Mouse (Mus musculus): ENCODE results near the gene Arpc1b. TPM values are rescaled to one million over a fixed set of nuclear protein-coding genes. Genes with fewer than 3 reads are reported as not detected.
"Not testable (repeated sequence)": the region's sequence is repeated elsewhere in the genome, so short reads cannot be mapped to it uniquely, and the experiment has no call there.

The Arpc1b gene
- polyA plus RNA-seq, 1 experiment from 2014 or later = 81.4 TPM

DNA sequence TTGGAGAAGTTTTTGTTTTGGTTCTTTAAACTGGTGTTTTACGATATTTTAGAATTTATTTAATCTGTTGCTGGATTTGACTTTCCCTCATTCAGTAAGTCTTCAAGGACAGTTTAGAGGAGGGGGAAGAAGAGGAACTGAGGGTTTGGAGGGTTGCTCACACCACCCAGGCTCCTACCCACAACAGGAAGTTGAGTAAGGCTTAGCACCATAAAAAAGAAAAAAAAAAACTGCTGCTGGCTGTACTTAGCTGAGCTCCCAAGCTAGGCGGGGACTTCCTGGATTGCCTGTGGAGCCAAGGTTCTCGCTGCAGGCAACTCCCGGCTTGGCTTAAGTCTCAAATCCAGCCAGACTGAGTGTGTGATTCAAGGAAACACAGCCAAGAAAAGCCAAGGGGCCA lies 2.3 kb downstream of the Arpc1b start:
- H3K27me3 ChIP-seq = peaks cover 35% of the 10 kb centered on the region
- 0 out of 2 replicates have a peak overlapping the region, but pooled peaks have one; percentile 1 for H3K4me2 ChIP-seq
- peak overlapping the region; percentile 44; the same call in 1 of the 2 replicates for H3K27ac ChIP-seq
- H3K9ac ChIP-seq = no peak overlapping the region
- H3K4me1 ChIP-seq (replicated peaks) = peaks cover 16% of the 10 kb centered on the region
- WGBS = 58% methylated on average over 4 of the region's 4 CpGs
- no peak for ATAC-seq (ENCODE audit: low FRiP score)
- no peak overlapping the region for H3K4me3 ChIP-seq
- H3K36me3 ChIP-seq = peaks cover 2% of the 10 kb centered on the region
- no peaks in the 10 kb centered on the region; the same call in 1 of the 2 replicates for H3K9me3 ChIP-seq

DNA sequence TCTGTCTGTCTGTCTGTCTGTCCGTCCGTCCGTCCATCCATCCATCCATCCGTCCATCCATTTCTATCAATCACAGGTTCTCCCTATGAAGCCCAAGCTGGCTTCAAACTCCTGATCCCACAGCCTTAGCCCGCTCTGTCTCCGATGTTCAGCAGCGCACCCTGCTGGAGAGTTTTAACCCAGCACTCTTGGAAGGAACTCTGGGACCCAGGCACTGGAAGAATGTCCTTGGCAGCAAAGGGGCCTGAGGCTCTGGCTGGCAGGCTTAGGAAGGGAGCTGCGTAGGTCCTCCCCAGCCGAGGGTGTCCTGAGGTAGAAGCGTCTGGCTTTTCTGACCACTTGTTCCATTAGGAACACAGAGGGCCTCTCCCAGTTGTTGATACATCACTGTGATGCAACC lies 2.9 kb downstream of the Arpc1b start:
- no peaks in the 10 kb centered on the region; the same call in 1 of the 2 replicates for H3K36me3 ChIP-seq
- no peak overlapping the region for H3K4me2 ChIP-seq
- H3K4me1 ChIP-seq (replicated peaks) = peaks cover 16% of the 10 kb centered on the region
- no peak overlapping the region for H3K4me3 ChIP-seq
- 45% methylated on average over 10 of the region's 10 CpGs for WGBS
- H3K27ac ChIP-seq = no peak overlapping the region
- H3K9me3 ChIP-seq = no peaks in the 10 kb centered on the region; the same call in 1 of the 2 replicates
- peaks cover 35% of the 10 kb centered on the region for H3K27me3 ChIP-seq
- ATAC-seq (ENCODE audit: low FRiP score) = no peak
- no peak overlapping the region for H3K9ac ChIP-seq

GRCm38 (mm10) chr5:145118005-145118404 lies 4.0 kb downstream of the Arpc1b start:
- H3K9ac ChIP-seq = no peak overlapping the region
- H3K4me2 ChIP-seq = no peak overlapping the region
- ATAC-seq (ENCODE audit: low FRiP score) = no peak
- peaks cover 2% of the 10 kb centered on the region for H3K36me3 ChIP-seq
- no peak overlapping the region for H3K27ac ChIP-seq
- H3K4me1 ChIP-seq (replicated peaks) = peaks cover 16% of the 10 kb centered on the region
- H3K9me3 ChIP-seq = no peaks in the 10 kb centered on the region; the same call in 1 of the 2 replicates
- peaks cover 31% of the 10 kb centered on the region for H3K27me3 ChIP-seq
- 62% methylated on average over 6 of the region's 6 CpGs for WGBS
- no peak overlapping the region for H3K4me3 ChIP-seq

DNA sequence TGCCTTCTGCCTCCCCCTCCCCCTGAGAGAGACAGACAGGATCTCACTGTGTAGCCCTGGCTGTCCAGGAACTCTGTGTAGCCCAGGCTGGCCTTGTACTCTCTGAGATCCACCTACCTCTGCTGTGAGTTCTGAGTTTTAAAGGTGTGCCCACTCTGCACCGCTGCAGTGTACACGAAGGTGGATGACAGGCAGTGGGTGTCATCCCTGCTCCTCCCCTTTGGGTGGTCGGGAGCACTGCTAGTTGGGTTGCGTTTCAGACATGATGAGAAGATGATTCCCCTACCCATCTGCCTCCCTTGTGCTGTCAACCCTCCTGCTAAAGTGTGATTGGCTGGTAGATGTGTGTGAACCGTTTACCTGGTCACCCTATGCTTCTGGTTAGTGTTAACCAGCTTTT lies 4.4 kb downstream of the Arpc1b start:
- peaks cover 16% of the 10 kb centered on the region for H3K4me1 ChIP-seq (replicated peaks)
- 86% methylated on average over 5 of the region's 5 CpGs for WGBS
- no peak for ATAC-seq (ENCODE audit: low FRiP score)
- H3K9me3 ChIP-seq = no peaks in the 10 kb centered on the region; the same call in 1 of the 2 replicates
- H3K27ac ChIP-seq = no peak overlapping the region
- no peak overlapping the region for H3K4me3 ChIP-seq
- no peak overlapping the region for H3K9ac ChIP-seq
- peaks cover 27% of the 10 kb centered on the region for H3K27me3 ChIP-seq
- peaks cover 7% of the 10 kb centered on the region for H3K36me3 ChIP-seq
- H3K4me2 ChIP-seq = no peak overlapping the region

DNA sequence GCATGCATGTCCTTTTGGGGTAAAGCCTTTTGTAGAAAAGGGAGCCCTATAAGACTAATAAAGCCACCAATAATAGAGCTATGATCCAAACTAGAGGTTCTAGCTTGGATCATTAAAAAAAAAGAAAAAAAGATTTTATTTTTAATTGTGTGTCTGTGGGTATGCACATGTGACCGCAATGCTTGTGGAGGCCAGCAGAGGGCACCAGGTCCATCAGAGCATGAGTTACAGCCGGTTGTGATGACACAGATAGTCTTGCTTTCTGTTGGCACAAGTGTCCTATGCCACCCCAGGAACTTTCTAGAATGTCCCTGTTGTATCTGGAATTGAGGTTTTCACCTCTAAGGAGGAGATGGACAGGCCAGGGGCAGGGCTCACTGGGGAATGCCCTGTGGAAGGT lies 5.4 kb downstream of the Arpc1b start:
- peaks cover 16% of the 10 kb centered on the region for H3K36me3 ChIP-seq
- no peak overlapping the region for H3K4me3 ChIP-seq
- no peak overlapping the region for H3K27ac ChIP-seq
- peaks cover 18% of the 10 kb centered on the region for H3K27me3 ChIP-seq
- H3K4me1 ChIP-seq (replicated peaks) = peaks cover 9% of the 10 kb centered on the region
- H3K9me3 ChIP-seq = no peaks in the 10 kb centered on the region; the same call in 1 of the 2 replicates
- no peak for ATAC-seq (ENCODE audit: low FRiP score)
- H3K4me2 ChIP-seq = no peak overlapping the region
- no peak overlapping the region for H3K9ac ChIP-seq
- WGBS = 91% methylated on average over 2 of the region's 2 CpGs

DNA sequence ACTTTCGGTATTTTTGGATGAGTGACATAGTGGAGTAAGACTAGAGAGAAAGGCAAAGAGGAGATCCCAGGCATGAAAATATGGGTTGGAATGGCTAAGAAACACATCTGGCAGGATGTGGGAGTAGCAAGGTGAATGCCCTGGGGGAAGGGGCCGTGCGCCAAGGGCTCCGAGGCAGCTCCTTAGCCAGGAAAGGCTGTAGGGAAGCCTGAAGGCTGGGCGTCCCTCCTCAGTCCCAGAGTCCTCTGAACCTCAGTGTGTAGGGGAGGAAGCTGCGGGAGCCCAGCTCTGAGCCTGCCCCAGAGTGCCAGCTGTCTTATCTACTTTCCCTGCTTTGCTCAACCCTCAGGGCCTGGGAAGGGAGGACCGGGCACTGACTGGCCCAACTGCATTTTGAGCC lies 6.9 kb downstream of the Arpc1b start:
- Histone ChIP-seq H3K27ac (no peak overlapping the region), H3K9me3 (no peaks in the 10 kb centered on the region; the same call in 1 of the 2 replicates), H3K4me3 (no peak overlapping the region), H3K27me3 (peaks cover 2% of the 10 kb centered on the region; the same call in 1 of the 2 replicates), H3K4me1 (replicated peaks) (0 out of 2 replicates have a peak, but pooled peaks cover 3% of the 10 kb centered on the region), H3K36me3 (peaks cover 31% of the 10 kb centered on the region), H3K9ac (no peak overlapping the region), H3K4me2 (no peak overlapping the region)
- 82% methylated on average over 7 of the region's 7 CpGs for WGBS
- no peak for ATAC-seq (ENCODE audit: low FRiP score)

DNA sequence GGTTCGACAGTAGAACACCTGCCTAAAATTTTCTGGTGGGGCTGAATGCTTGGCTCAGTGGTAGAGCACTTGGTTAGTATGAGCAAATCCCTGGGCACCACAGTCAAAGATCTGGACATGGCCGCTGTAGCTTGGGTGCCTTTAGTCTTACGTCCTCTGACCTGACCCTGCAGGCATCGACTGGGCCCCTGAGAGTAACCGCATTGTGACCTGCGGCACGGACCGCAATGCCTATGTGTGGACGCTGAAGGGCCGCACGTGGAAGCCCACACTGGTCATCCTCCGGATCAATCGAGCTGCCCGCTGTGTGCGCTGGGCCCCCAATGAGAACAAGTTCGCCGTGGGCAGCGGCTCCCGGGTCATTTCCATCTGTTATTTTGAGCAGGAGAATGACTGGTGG lies 9.4 kb downstream of the Arpc1b start:
- Histone ChIP-seq H3K4me1 (replicated peaks) (no peaks in the 10 kb centered on the region), H3K27ac (no peak overlapping the region), H3K27me3 (no peaks in the 10 kb centered on the region), H3K36me3 (peaks cover 55% of the 10 kb centered on the region), H3K9me3 (no peaks in the 10 kb centered on the region; the same call in 1 of the 2 replicates), H3K4me3 (no peak overlapping the region), H3K9ac (no peak overlapping the region), H3K4me2 (no peak overlapping the region)
- 93% methylated on average over 19 of the region's 19 CpGs for WGBS
- ATAC-seq (ENCODE audit: low FRiP score) = no peak

DNA sequence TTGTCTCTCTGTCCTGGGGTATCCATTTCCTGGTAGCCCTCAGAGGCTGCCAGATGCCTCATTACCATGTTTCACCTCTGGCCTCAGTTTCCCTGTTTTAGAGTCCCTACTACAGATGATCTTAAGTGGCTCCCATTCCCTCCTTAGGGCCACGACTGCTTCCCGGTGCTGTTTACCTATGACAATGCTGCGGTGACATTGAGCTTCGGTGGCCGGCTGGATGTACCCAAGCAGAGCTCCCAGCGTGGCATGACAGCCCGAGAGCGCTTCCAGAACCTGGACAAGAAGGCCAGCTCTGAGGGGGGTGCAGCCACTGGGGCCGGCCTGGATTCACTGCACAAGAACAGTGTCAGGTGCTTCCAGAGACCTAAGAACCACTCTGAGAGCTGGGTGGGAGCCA lies 12.6 kb downstream of the Arpc1b start:
- Histone ChIP-seq H3K36me3 (peaks cover 84% of the 10 kb centered on the region), H3K4me2 (no peak overlapping the region)

GRCm38 (mm10) chr5:145129124-145129523 lies 15.1 kb downstream of the Arpc1b start:
- no peaks in the 10 kb centered on the region for H3K27me3 ChIP-seq
- no peaks in the 10 kb centered on the region for H3K9me3 ChIP-seq
- no peak overlapping the region for H3K27ac ChIP-seq
- H3K4me1 ChIP-seq (replicated peaks) = no peaks in the 10 kb centered on the region
- peaks cover 96% of the 10 kb centered on the region for H3K36me3 ChIP-seq
- H3K9ac ChIP-seq = no peak overlapping the region
- H3K4me3 ChIP-seq = no peak overlapping the region
- 93% methylated on average over 4 of the region's 4 CpGs for WGBS
- ATAC-seq (ENCODE audit: low FRiP score) = no peak
- no peak overlapping the region for H3K4me2 ChIP-seq

More for the DNA sequence above, 12.6 kb downstream of the Arpc1b start:
- no peak overlapping the region for H3K4me3 ChIP-seq
- H3K9me3 ChIP-seq = no peaks in the 10 kb centered on the region
- ATAC-seq (ENCODE audit: low FRiP score) = no peak
- H3K27ac ChIP-seq = no peak overlapping the region
- 96% methylated on average over 9 of the region's 9 CpGs for WGBS
- H3K27me3 ChIP-seq = no peaks in the 10 kb centered on the region
- no peak overlapping the region for H3K9ac ChIP-seq
- H3K4me1 ChIP-seq (replicated peaks) = no peaks in the 10 kb centered on the region

DNA sequence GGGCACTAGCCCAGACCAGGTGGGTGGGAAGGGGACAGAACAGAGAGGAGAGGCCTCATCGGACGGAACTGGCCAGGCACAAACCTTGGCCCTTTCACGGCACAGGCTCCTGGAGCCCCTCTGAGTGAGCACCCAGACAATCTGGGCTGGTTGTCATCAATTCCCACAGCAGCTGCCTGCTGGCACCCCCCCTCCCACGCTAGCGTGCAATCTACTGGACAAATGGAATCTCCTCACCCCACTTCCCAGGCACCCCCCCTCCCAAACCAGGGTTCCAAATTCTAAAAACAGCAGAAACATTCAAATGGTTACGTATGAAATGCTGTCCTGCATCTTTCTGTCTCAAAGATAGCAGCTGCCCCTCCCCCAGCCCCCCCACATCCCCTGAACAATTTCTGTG lies 15.8 kb downstream of the Arpc1b start:
- ATAC-seq (ENCODE audit: low FRiP score); H3K4me3 ChIP-seq; H3K27me3 ChIP-seq; H3K4me2 ChIP-seq; H3K9me3 ChIP-seq; H3K4me1 ChIP-seq (replicated peaks); H3K9ac ChIP-seq; H3K27ac ChIP-seq: not testable (repeated sequence)
- H3K36me3 ChIP-seq = peaks cover 96% of the 10 kb centered on the region
- 95% methylated on average over 6 of the region's 6 CpGs for WGBS

DNA sequence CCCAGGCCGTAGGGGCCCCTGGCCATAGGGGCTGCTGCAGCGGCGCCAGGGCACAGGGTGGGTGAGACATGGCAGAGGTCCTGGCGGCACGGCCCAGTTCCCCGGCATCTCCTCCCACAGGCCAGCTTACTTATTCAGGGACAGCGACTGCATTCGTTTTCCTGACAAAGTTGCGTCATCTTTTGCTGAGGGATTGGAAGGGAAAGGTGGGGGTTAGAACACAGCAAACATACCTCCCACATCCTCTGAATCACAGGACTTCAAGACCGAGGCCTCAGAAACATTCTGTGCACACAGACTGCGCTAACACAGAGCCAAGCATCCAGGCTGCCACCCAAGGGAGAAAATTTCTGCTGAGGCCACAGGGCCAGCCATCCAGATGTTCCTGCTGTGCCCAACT lies 16.2 kb downstream of the Arpc1b start:
- Histone ChIP-seq H3K9me3 (no peaks in the 10 kb centered on the region), H3K4me1 (replicated peaks) (no peaks in the 10 kb centered on the region), H3K4me3 (no peak overlapping the region), H3K9ac (no peak overlapping the region), H3K27me3 (no peaks in the 10 kb centered on the region), H3K4me2 (no peak overlapping the region), H3K36me3 (peaks cover 96% of the 10 kb centered on the region), H3K27ac (no peak overlapping the region)
- WGBS = 93% methylated on average over 11 of the region's 11 CpGs
- ATAC-seq (ENCODE audit: low FRiP score) = no peak

- 95% methylated on average over 3 of the region's 3 CpGs for WGBS
- no peaks in the 10 kb centered on the region for H3K9me3 ChIP-seq
- no peak for ATAC-seq (ENCODE audit: low FRiP score)
Measured at GRCm38 (mm10) chr5:145130995-145131394, 17.0 kb downstream of the Arpc1b start.

DNA sequence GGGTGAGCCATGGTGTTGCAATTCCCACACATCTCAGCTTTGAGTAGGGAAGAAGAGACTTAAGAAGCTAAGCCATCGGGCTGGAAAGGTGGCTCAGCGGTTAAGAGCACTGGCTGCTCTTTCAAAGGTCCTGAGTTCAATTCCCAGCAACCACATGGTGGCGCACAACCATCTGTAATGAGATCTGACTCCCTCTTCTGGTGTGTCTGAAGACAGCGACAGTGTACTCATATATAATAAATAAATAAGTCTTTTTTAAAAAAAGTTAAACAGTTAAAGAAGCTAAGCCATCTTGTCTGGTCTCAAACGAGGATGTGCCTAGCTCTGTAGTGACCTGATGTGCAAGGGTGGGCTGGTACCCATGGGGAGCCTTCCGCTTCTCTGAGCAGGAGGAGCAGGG lies 19.3 kb downstream of the Arpc1b start:
- H3K4me3 ChIP-seq = not testable (repeated sequence)

More at GRCm38 (mm10) chr5:145130995-145131394, 17.0 kb downstream of the Arpc1b start:
- Histone ChIP-seq H3K27ac (no peak overlapping the region), H3K9ac (no peak overlapping the region), H3K4me2 (no peak overlapping the region), H3K4me1 (replicated peaks) (no peaks in the 10 kb centered on the region), H3K4me3 (no peak overlapping the region), H3K36me3 (peaks cover 96% of the 10 kb centered on the region), H3K27me3 (no peaks in the 10 kb centered on the region)

More for the DNA sequence above, 19.3 kb downstream of the Arpc1b start:
- not testable (repeated sequence) for ATAC-seq (ENCODE audit: low FRiP score); H3K27me3 ChIP-seq; H3K27ac ChIP-seq; H3K4me2 ChIP-seq; H3K9me3 ChIP-seq; H3K9ac ChIP-seq
- peaks cover 93% of the 10 kb centered on the region for H3K36me3 ChIP-seq
- peaks cover 13% of the 10 kb centered on the region for H3K4me1 ChIP-seq (replicated peaks)
- 91% methylated on average over 6 of the region's 6 CpGs for WGBS

Measured in hindbrain, embryonic 13.5 days (tissue).